Mouse (Mus musculus) ES-Bruce4 (cell line): ENCODE measurements around the gene Map1b. TPM values are rescaled to one million over a fixed set of nuclear protein-coding genes. Genes with fewer than 3 reads are reported as not detected.

ENCODE experiments used
- H3K27ac ChIP-seq: 2 replicates; pipeline ENCODE4 v1.5.1; 2012; ENCODE audit warnings: low read length, inconsistent platforms; ENCODE audit not compliant: insufficient read depth
- H3K27me3 ChIP-seq: 2 replicates; pipeline ENCODE4 v1.6.1; 2012; ENCODE audit warnings: mild to moderate bottlenecking, low read length, inconsistent platforms; ENCODE audit not compliant: control insufficient read depth, poor library complexity, insufficient read depth, severe bottlenecking
- H3K36me3 ChIP-seq: 2 replicates; pipeline ENCODE4 v1.6.1; 2012; ENCODE audit warnings: inconsistent platforms, mild to moderate bottlenecking, low read length, moderate library complexity; ENCODE audit not compliant: control insufficient read depth, poor library complexity, insufficient read depth, severe bottlenecking
- H3K4me1 ChIP-seq: one replicate; pipeline ENCODE4 v1.8.1; 2011; ENCODE audit warnings: low read length; ENCODE audit not compliant: control insufficient read depth, insufficient read depth
- H3K4me3 ChIP-seq: 2 replicates; pipeline ENCODE4 v1.5.1; 2011; ENCODE audit warnings: low read depth, mild to moderate bottlenecking, low read length
- H3K9ac ChIP-seq: 2 replicates; pipeline ENCODE4 v1.6.1; 2012; ENCODE audit warnings: low read depth, mild to moderate bottlenecking, inconsistent platforms; ENCODE audit not compliant: poor library complexity, severe bottlenecking
- H3K9me3 ChIP-seq: replicated peaks from 2 replicates; pipeline ENCODE4 v1.6.1; 2012; ENCODE audit warnings: mild to moderate bottlenecking, low read length, inconsistent platforms; ENCODE audit not compliant: control insufficient read depth, poor library complexity, insufficient read depth, severe bottlenecking
- CTCF ChIP-seq: IDR thresholded peaks from one replicate; pipeline ENCODE4 v1.8.1; 2011; ENCODE audit warnings: low read depth, low read length
- EP300 ChIP-seq: IDR thresholded peaks from 2 replicates; pipeline ENCODE4 v1.6.1; 2011; ENCODE audit warnings: low read depth, low read length; ENCODE audit not compliant: insufficient read depth
- POLR2A ChIP-seq: IDR thresholded peaks from one replicate; pipeline ENCODE4 v1.8.1; 2011; ENCODE audit warnings: low read length; ENCODE audit not compliant: insufficient read depth
- polyA plus RNA-seq: library from polyadenylated mRNA; stranded (reverse); fragments of >200 nt; gene quantifications from 2 replicates; pipeline ENCODE4 v1.2.4, GENCODE M21; 2011; ENCODE audit warnings: low read depth; ENCODE audit not compliant: missing spikeins, insufficient read depth, insufficient read length

Map1b gene
- polyA plus RNA-seq, 1 experiment, result 47.9 TPM

DNA sequence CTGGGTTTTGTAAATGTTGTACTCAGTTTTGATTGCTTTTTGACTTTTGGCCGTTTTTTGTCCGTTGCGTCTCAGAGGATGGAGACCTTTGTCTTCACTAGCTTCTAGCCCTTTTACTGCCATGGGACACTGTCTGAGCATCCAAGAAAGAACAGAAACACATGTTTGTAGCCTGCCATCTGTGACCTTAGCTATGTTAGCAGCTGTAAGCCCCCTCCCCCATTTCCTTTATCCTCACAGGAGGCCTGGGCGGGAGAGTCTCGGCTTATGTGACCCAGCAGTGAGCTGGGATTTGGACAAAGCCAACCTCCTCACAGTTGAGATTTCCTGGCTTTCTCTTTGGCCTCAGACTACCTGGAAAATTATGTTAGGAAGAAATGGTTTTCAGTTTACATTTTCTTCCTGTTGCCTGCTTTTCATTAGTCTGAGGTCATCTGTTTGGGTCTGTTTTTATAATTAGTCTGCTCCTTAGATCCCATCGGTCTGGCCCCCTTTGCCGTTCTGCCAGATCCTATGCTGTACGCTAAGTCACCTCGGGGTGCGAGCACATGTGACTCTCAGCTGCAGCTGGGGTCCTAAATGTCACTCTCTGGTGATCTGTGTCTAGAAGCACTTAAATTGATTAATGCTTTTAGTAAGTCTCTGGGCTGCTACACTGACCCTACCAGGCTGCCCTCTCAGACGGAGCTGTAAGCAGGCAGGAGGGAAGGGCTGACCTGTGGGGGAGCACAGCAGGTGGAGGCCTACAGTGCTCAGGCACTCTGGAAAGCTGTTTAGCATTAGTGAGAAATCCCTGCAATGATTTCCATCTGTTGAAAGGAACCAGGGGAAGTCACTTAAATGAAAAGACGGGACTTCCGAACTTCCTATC is 102.6 kb downstream of the Map1b start:
- peak; percentile 40; the same call in 1 of the 2 replicates for TF ChIP-seq EP300
- no peak for TF ChIP-seq CTCF
- no peak for TF ChIP-seq POLR2A
- Histone ChIP-seq H3K36me3 (peaks cover 9% of the 10 kb centered on the region), H3K4me3 (no peak overlapping the region), H3K9ac (no peak overlapping the region), H3K9me3 (no peaks in the 10 kb centered on the region), H3K27ac (no peak overlapping the region), H3K4me1 (peaks cover 3% of the 10 kb centered on the region), H3K27me3 (no peaks in the 10 kb centered on the region)

DNA sequence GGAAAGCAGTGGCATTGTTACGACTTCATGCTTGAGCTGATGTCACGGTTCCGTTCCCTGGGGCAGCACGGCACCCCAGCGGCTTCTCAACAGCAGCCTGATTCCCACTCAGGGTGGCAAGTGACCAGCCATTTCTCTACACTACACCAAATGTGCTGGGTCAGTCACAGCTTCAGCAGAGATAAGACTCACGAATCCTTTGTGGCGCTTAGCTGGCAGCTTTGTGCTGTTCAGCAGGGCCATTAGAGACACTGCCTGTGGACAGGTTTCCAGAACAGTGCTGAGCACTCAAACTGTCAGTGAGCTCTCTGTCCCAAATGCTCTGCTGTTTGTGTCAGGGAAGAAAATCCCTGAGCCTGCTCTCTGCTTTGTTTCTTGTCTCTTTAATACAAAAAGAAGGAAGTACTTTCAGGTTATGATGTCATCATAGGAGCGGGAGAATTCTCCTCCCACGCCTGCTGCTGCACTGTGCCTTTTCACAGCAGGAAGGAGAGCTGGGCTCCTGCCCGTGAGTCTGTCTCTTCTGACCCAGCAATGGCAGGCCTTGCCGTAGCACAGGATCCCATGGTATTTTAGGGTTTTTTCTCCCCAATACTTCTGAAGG is 103.8 kb downstream of the Map1b start:
- Histone ChIP-seq H3K27ac (no peak overlapping the region), H3K4me1 (peaks cover 3% of the 10 kb centered on the region), H3K4me3 (no peak overlapping the region), H3K9me3 (no peaks in the 10 kb centered on the region), H3K36me3 (peaks cover 9% of the 10 kb centered on the region), H3K9ac (no peak overlapping the region), H3K27me3 (no peaks in the 10 kb centered on the region)
- TF ChIP-seq POLR2A (no peak), EP300 (no peak), CTCF (no peak)

DNA sequence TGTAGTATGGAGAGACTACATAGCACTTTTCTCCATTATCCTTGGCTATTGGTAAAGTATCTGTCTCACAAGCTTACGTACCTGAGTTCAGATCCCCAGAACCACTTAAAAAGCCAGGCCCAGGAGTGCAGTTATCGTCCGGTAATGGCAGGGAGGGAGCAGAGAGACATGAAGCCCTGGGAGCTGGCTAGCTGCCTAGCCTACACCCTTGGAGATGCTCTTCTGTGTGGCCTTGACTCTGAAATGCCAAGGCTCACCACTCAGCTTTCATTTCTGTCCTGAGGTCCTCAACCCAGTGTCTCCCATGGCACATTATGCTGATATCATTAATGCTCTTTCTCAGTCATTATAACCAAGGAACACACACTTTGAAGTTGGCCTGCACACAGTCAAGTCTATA is 104.6 kb downstream of the Map1b start:
- Histone ChIP-seq H3K27me3 (no peaks in the 10 kb centered on the region), H3K27ac (no peak overlapping the region), H3K9ac (no peak overlapping the region), H3K4me1 (peaks cover 3% of the 10 kb centered on the region), H3K36me3 (peaks cover 9% of the 10 kb centered on the region), H3K9me3 (no peaks in the 10 kb centered on the region), H3K4me3 (no peak overlapping the region)
- TF ChIP-seq EP300 (no peak), POLR2A (no peak), CTCF (no peak)

DNA sequence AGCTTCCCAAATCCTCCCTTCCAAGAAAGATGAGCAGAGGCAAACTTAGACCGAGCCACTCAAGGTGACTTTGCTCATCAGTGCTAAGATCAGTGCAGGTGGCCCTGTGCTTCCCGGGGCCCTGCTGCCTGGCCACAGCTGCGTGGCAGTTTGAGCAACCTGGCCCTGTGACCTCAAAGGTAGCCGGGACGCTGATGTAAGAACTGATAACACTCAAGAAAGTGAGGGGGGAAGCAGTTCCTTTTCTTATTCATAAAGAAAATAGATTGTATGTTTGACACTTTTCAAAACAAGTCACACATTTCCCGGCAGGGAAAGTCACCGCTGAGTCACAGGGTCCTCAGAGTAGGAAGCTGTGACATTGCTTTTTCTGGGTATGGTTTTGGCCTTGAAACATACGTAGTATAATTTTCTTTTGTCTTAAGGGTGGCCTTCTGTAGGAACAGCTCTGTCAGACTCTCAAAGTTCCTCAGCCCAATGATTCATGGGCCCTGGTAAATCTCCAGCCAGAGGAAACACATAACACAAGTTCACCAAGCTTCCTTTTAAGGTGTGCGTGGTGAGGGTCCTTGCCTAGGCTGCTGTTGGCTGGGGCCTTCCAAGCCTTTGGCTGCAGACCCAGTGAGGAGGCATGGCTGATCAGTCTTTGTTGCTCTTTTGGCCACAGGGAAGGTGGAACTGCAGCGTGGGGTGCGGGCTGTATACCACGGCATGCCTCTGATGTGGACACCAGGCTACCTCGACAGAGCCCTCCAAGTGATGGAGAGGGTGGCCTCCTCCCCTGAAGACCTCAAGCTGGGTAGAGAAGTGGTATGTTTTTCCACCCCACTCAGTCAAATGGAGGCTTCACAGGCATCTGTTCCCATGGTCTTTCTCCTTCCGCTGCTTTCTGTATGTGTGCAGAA is 105.5 kb downstream of the Map1b start:
- Histone ChIP-seq H3K4me3 (no peak overlapping the region), H3K4me1 (no peaks in the 10 kb centered on the region), H3K27ac (no peak overlapping the region), H3K36me3 (peaks cover 9% of the 10 kb centered on the region), H3K9me3 (no peaks in the 10 kb centered on the region), H3K27me3 (no peaks in the 10 kb centered on the region), H3K9ac (no peak overlapping the region)
- TF ChIP-seq CTCF, result no peak
- TF ChIP-seq POLR2A, result no peak
- TF ChIP-seq EP300, result no peak

DNA sequence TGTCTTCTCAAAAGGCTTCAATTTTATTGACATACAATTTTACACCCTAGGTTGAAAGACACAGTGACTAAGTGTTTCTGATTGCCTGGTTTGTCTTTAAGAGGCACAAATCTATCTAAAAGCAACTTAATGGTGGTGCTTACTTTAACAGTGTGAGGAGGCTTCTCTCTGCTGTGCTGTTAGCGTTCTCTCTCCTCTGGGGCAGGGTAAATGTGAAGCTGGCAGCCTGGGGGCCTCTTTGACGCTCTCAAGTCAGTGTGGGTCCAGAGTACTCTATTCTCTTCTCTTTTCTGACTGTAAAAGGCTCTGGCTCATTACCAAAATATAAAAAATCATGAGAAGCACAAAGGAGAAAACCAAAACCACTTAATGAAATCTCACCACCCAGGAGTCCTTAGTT is 107.1 kb downstream of the Map1b start:
- no peaks in the 10 kb centered on the region for H3K27me3 ChIP-seq
- H3K9me3 ChIP-seq, result no peaks in the 10 kb centered on the region
- H3K4me3 ChIP-seq, result no peak overlapping the region
- peaks cover 17% of the 10 kb centered on the region for H3K36me3 ChIP-seq
- no peak overlapping the region for H3K27ac ChIP-seq
- no peak for TF ChIP-seq POLR2A
- no peak for TF ChIP-seq EP300
- TF ChIP-seq CTCF, result no peak
- H3K4me1 ChIP-seq, result no peaks in the 10 kb centered on the region
- H3K9ac ChIP-seq, result no peak overlapping the region
